Mouse (Mus musculus) bone marrow, adult 2 months (tissue): ENCODE data around the gene Xpnpep2.

Experiments
- CTCF ChIP-seq: fragments of 200-500 bp; IDR thresholded peaks from 2 replicates; pipeline ENCODE4 v1.5.1; 2011; ENCODE audit warnings: low read length, control low read depth; ENCODE audit not compliant: control insufficient read depth, insufficient read depth
- POLR2A ChIP-seq: fragments of 200-500 bp; IDR thresholded peaks from 2 replicates; pipeline ENCODE4 v1.6.1; 2011; ENCODE audit warnings: low read depth, mild to moderate bottlenecking, control low read depth, low read length, borderline replicate concordance; ENCODE audit not compliant: control insufficient read depth

DNA sequence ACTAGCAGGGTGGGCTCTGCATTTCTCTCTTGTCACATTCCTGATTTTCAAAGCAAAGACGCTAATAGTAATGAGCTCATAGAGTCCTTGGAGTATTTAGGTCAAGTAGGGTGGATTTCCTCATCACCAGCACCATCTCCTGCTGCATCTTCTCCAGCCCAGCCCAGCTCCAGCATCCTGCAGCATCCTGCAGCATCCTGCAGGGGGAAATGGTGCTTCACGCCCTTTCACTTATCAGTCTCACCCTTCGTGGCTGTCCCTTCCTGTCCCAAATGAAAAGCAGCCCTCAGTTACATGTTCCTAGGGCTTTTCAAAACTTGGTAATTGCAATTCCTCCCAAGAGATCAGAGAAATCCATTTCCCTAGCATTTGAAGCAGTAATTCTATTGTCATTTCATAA lies 15.0 kb upstream of the Xpnpep2 start:
- TF ChIP-seq CTCF = peak; percentile 38; the same call in 1 of the 2 replicates
- TF ChIP-seq POLR2A = no peak
